Comparison of ENCODE assay signal across 19 mouse cellular contexts in genomic region chr13:57959806-57960205, GRCm38 (mm10). TPM values are rescaled to one million over a fixed set of nuclear protein-coding genes. Genes with fewer than 3 reads are reported as not detected.
A peak's percentile ranks its signal among the peaks of the same experiment; 100 is the strongest.
DNase-seq lines count a peak whose midpoint lies in the region.
"Had no signal": no experiment of that assay in that cellular context is flagged by ENCODE, and none has a peak within 500 bp of the region (broad histone marks: within the 10 kb centered on the region; RNA-seq: fewer than 3 reads in every experiment).

No protein-coding gene starts in this region.

- no peak overlapping the region for H3K27ac ChIP-seq in limb, embryonic 10.5 days
- H3K27ac ChIP-seq: embryonic facial prominence, embryonic 10.5 days; forebrain, embryonic 13.5 days; heart, embryonic 13.5 days; hindbrain, embryonic 12.5 days had no signal

- H3K27me3 ChIP-seq in limb, embryonic 10.5 days (ENCODE audit: low read depth, poor library complexity, severe bottlenecking) = no peaks in the 10 kb centered on the region
- H3K27me3 ChIP-seq: heart, embryonic 13.5 days; hindbrain, embryonic 12.5 days had no signal

- H3K36me3 ChIP-seq in limb, embryonic 10.5 days = no peaks in the 10 kb centered on the region
- H3K36me3 ChIP-seq: embryonic facial prominence, embryonic 10.5 days; heart, embryonic 13.5 days; hindbrain, embryonic 12.5 days had no signal

- no peak overlapping the region for H3K4me3 ChIP-seq in limb, embryonic 10.5 days
- H3K4me3 ChIP-seq: embryonic facial prominence, embryonic 10.5 days; forebrain, embryonic 13.5 days; heart, embryonic 13.5 days; hindbrain, embryonic 12.5 days had no signal

- peaks cover 7% of the 10 kb centered on the region; the same call in 1 of the 2 replicates for H3K4me1 ChIP-seq in limb, embryonic 10.5 days
- H3K4me1 ChIP-seq: embryonic facial prominence, embryonic 10.5 days; forebrain, embryonic 13.5 days; heart, embryonic 13.5 days; hindbrain, embryonic 12.5 days had no signal

- intact Hi-C loops in gastrocnemius, postnatal 14 days (cut with DNase I; ENCODE audit: low total_unique reads) = no loop called here

- 78% methylated on average over 5 of the region's 5 CpGs for WGBS in limb, embryonic 10.5 days

- H3K9me3 ChIP-seq in limb, embryonic 10.5 days (replicated peaks) = no peaks in the 10 kb centered on the region
- H3K9me3 ChIP-seq: embryonic facial prominence, embryonic 10.5 days; forebrain, embryonic 13.5 days; hindbrain, embryonic 12.5 days had no signal

- peak; percentile 91 for DNase-seq in brain, adult 2 months (ENCODE audit: low read depth, low spot score)
- DNase-seq in cerebellum, adult 11 months = peak; percentile 54
- peak; percentile 49 for DNase-seq in cerebellum, adult 8-10 months
- peak; percentile 28 to 57 for DNase-seq in cerebellum, postnatal 14 days
- no peak for DNase-seq in spleen, adult 18-20 months
- no peak for DNase-seq in gastrocnemius, postnatal 14 days
- no peak for DNase-seq in limb, embryonic 10.5 days (ENCODE audit: low spot score)
- DNase-seq: adrenal gland, adult 8-10 months; adrenal gland, postnatal 36 days; forebrain, postnatal 0 days; gastrocnemius, postnatal 25 days; heart, postnatal 4 days; kidney, adult 8-10 months had no signal

RNA-seq across cellular contexts. Expression of gene Spock1, which starts 51.7 kb away (rescaled TPM):
- total RNA-seq in gastrocnemius, postnatal 14 days (2021) = 1 to 10 TPM in 1 of 2 experiments, under 1 TPM in 1; 0.78 to 1.4 TPM
- 0.67 and 0.93 TPM in 2 replicates for polyA plus RNA-seq in limb, embryonic 10.5 days (2016; fragmentation: Nextera tagmentation; extraction: Ambion mirVana)
- total RNA-seq: granulocyte monocyte progenitor cell, adult 5-6 weeks had no signal
- polyA plus RNA-seq: inflammation-experienced regulatory T-cells, adult 6 months had no signal

Comparison
In these comparisons a context has a peak if more than half of its experiments do, and no peak if none do; other contexts are left out.
1. DNase-seq: peak in brain, adult 2 months (single experiment), cerebellum, adult 11 months (single experiment), cerebellum, adult 8-10 months (single experiment) and cerebellum, postnatal 14 days (2 of 2); none in spleen, adult 18-20 months (0 of 2), gastrocnemius, postnatal 14 days (single experiment) and limb, embryonic 10.5 days (single experiment).